In genomic region chr6:73209598-73209997, GRCm38 (mm10) we compare ENCODE assay signal across 19 mouse cellular contexts. TPM values are rescaled to one million over a fixed set of nuclear protein-coding genes. Genes with fewer than 3 reads are reported as not detected.
"Had no signal": no experiment of that assay in that cellular context is flagged by ENCODE, and none has a peak within 500 bp of the region (broad histone marks: within the 10 kb centered on the region; RNA-seq: fewer than 3 reads in every experiment).

No protein-coding gene starts in this region.

- ATAC-seq: liver, postnatal 0 days; lung, postnatal 0 days; midbrain, embryonic 16.5 days had no signal

- H3K27ac ChIP-seq: liver, embryonic 15.5 days; lung, embryonic 15.5 days; midbrain, embryonic 10.5 days; midbrain, embryonic 12.5 days; neural tube, embryonic 12.5 days; stomach, embryonic 15.5 days; stomach, postnatal 0 days had no signal

- H3K36me3 ChIP-seq: liver, embryonic 15.5 days; lung, embryonic 15.5 days; midbrain, embryonic 10.5 days; midbrain, embryonic 12.5 days; neural tube, embryonic 12.5 days; stomach, embryonic 15.5 days had no signal

- DNase-seq: liver, postnatal 0 days; lung, adult 2 months; lung, postnatal 14 days; lung, postnatal 36 days; midbrain, embryonic 14.5 days; thymus, adult 2 months; thymus, postnatal 25 days; thymus, postnatal 4 days had no signal

- H3K4me3 ChIP-seq: liver, embryonic 15.5 days; lung, embryonic 15.5 days; midbrain, embryonic 10.5 days; midbrain, embryonic 12.5 days; myocyte; neural tube, embryonic 12.5 days; stomach, embryonic 15.5 days had no signal

- H3K4me1 ChIP-seq: liver, embryonic 15.5 days; lung, embryonic 15.5 days; midbrain, embryonic 10.5 days; midbrain, embryonic 12.5 days; neural tube, embryonic 12.5 days; stomach, embryonic 15.5 days had no signal

RNA-seq across cellular contexts. Expression of gene Dnah6, which starts 11.9 kb away (rescaled TPM):
- total RNA-seq: megakaryocyte-erythroid progenitor cell, adult 5-6 weeks had no signal
